Mouse (Mus musculus) liver, adult 2 months (tissue): ENCODE measurements around the gene Dguok.

Experiments
- CTCF ChIP-seq: fragments of 200-500 bp; IDR thresholded peaks from 2 replicates; pipeline ENCODE4 v1.5.1; 2011; ENCODE audit warnings: low read depth, low read length, control low read depth
- POLR2A ChIP-seq: fragments of 200-500 bp; IDR thresholded peaks from 2 replicates; pipeline ENCODE4 v1.6.1; 2011; ENCODE audit warnings: low read length, control low read depth; ENCODE audit not compliant: insufficient read depth; ENCODE audit errors: extremely low read depth

GRCm38 (mm10) chr6:83437802-83438201 is 69.0 kb downstream of the Dguok start:
- TF ChIP-seq CTCF (no peak), POLR2A (no peak)
